Mouse (Mus musculus) common myeloid progenitor, adult 5-6 weeks (primary cell): ENCODE results near the gene Cabp2. TPM values are rescaled to one million over a fixed set of nuclear protein-coding genes. Genes with fewer than 3 reads are reported as not detected.

Experiments used
- ATAC-seq: replicated peaks from 2 replicates; pipeline ENCODE4 v1.8.0; 2016; ENCODE audit warnings: low read depth, mild to moderate bottlenecking, moderate TSS enrichment, inconsistent platforms; ENCODE audit not compliant: poor library complexity, severe bottlenecking
- total RNA-seq: library from RNA; stranded (forward); fragments of 200-1000, 187-1606 nt; gene quantifications from 2 replicates; pipeline ENCODE4 v1.2.3, GENCODE M21; 2017

Cabp2 gene
- total RNA-seq, 1 experiment from 2014 or later: not detected

DNA sequence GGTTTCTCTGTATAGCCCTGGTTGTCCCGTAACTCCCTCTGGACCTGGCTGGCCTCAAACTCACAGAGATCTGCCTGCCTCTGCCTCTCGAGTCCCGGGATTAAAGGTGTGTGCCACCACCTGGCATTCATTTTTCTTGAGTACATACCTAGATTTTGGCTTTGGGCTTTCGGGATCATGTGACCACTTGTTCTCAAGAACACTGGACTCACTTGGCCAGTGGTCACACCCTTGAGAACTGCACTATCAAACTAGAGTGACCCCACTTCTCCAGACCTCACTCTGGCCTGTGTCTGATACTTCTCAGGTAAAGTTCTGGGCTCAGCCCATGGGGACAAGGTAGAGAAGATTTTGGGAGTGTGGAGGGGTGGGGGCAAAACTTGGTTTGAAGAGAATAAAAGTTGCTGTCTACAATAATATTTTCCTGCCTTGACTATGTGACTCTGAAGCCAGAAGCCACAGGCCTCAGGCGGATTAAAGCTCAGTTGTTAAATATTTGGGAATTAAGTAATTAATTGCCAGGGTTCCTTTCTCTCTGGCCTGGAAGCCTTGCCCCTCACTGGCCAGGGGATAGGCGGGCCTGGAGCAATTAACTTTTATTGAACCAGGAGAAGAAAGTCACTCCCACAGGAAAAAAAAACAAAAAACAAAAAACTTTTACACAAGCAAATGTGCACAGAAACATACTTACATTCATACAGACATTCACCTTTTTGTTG is 8.5 kb upstream of the Cabp2 start:
- no peak for ATAC-seq

DNA sequence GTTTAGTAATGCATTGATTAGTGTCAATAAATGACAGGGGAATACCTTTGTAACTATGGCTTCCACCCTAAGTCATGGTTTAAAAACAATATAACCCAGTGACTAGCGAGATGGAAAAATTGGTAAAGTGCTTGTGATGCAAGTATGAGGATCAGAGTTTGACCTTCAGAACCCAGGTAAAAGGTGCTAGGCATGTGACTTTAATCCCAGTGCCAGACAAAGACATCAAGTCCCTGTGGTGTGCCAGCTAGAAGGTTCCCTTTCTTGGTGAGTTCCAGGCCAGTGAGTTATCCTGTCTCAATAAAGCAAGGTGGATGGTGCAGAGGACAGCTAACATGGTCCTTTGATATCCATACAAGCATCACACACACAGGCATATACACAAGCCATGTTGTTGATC is 5.8 kb upstream of the Cabp2 start:
- ATAC-seq: no peak

DNA sequence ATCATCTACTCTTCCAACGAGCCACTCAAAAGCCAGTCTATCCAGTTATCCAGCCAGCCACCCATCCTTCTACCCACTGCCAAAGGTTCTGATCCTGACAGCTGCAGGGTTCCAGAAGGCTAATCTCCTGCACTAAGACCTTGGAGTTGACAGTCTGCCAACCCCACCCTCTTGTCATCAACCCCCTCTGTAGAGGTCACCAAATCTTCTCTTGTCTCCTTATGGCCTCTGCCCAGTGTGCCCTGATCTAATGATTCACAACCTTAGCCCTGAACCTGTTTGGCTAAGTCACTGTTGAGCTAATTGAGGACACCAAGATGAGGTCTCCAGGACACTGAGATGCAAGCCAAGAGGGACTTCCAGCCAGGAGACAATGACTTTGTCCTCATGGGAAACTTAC is 1.8 kb upstream of the Cabp2 start:
- no peak for ATAC-seq

GRCm38 (mm10) chr19:4080511-4081009 is 818 bp upstream of the Cabp2 start:
- no peak; the same call in 1 of the 2 replicates for ATAC-seq

DNA sequence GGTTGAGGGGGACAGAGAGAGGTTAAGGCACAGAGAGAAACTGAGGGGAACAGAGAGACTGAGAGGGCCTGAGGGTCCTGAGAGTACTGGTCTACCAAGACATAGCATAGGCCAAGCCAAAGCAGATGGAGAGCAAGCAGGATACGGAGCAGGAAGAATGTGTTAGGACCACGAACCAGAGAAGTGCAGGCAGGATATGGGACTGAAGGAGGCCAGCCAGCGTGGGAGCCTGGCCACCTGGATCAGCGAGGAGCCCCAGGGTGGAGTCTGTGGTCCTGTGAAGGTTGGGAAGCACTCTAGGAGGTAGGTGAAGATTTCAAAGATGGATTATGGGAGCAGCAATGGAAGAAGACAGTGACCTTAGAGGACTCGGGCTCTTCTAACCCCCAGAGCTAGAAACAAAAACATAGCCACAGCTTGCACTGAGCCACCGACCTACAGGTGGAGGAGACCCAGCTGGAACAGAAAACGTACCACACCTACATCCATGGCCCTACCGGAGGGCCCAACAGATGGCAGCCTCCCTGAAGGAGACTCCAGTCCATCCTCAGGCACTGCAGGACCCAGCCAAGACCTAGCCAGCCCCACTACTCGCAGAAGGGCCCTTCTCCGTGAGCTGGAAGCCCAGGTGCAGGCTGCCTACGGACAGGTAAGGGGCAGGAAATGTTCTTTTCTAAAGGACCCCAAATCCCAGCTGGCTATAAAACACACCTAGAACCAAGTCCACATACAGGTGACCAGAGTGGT is 1.0 kb downstream of the Cabp2 start:
- no peak for ATAC-seq

- no peak for ATAC-seq
Measured at GRCm38 (mm10) chr19:4083316-4083715, 1.9 kb downstream of the Cabp2 start.

DNA sequence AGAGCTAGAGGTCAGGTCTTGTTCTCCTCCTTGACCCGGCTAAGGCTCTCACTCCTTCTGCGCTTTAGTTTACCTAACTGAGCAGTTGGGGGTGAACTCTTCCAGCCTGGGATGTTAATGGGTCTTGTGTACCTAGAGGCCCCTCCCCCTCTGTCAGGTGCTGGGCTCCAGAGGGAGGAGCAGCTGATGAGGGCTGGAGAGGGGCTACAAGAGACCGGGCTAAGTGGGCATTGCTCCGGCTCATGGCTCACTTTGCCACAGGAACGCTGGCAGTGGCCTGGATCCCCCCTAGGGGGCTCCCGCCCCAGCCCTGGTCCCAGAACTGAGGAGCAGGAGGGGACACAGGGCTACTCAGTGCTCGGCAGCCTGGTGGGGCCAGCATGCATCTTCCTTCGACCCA is 2.4 kb downstream of the Cabp2 start:
- ATAC-seq: no peak

- no peak for ATAC-seq
Measured at GRCm38 (mm10) chr19:4084984-4085383, 3.6 kb downstream of the Cabp2 start.

- no peak for ATAC-seq
Measured at GRCm38 (mm10) chr19:4086156-4086555, 4.8 kb downstream of the Cabp2 start.

DNA sequence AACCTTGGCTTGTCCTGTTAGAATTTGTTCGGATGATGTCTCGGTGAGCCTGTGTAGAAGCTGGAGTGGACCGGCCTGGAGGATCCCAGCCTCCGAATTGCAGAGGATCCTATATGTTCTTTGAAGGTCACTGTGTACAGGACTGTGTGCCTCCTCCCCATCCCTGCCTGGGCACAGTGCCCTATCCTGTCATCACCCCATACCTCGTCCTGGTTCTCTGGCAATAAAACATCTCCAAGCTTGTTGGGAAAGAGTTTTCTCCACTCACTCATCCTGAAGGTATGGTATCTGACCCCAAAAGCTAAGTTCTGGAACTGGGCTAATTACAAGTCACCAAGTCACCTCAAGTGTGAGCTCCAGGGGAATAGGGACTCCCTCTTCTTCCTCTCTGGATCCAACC is 5.7 kb downstream of the Cabp2 start:
- no peak for ATAC-seq

- ATAC-seq: no peak
Measured at GRCm38 (mm10) chr19:4088146-4088545, 6.8 kb downstream of the Cabp2 start.

DNA sequence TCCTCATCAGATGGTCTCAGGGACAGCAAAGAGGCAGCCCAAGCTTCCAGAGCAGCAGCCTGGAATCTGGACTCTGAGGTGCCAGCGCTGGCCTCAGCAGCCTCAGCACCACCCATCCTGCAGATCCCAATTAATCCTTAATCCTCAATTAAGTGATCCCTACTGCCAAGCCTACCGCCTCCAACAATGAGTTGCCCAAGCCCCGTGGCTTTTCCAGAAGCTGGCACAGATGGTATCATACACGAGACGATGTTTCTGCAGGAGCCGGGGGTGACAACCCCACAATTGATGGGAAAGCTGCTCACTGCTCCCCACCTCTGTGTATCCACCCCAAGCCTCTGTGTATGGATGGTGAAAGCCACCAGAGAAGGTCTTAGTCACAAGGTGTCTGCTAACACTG is 7.8 kb downstream of the Cabp2 start:
- ATAC-seq: no peak

DNA sequence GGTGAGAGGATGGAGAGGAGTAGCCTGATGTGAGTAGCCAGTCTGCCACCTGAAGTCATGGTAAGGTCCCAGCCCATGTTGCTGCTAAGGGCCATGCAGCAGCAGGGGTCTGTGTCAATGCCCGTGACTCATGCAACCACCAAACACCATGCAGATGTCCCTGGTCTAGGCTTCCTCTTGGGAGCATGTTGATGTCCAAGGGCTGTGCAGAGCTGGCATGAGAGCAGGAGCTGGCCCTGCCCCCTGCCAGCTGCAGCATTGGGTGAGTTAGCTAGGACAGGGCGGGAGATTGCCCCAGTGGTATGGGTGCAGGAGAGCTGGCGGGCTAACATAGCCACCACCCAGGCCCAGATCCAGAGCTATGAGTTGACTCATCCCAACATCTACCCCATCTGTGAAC is 9.1 kb downstream of the Cabp2 start:
- ATAC-seq: no peak

- no peak for ATAC-seq
Measured at GRCm38 (mm10) chr19:4091383-4091782, 10.0 kb downstream of the Cabp2 start.

GRCm38 (mm10) chr19:4092750-4093149 is 11.4 kb downstream of the Cabp2 start:
- no peak for ATAC-seq

GRCm38 (mm10) chr19:4093772-4094171 is 12.4 kb downstream of the Cabp2 start:
- no peak for ATAC-seq

- ATAC-seq: no peak
Measured at GRCm38 (mm10) chr19:4094348-4094747, 13.0 kb downstream of the Cabp2 start.

DNA sequence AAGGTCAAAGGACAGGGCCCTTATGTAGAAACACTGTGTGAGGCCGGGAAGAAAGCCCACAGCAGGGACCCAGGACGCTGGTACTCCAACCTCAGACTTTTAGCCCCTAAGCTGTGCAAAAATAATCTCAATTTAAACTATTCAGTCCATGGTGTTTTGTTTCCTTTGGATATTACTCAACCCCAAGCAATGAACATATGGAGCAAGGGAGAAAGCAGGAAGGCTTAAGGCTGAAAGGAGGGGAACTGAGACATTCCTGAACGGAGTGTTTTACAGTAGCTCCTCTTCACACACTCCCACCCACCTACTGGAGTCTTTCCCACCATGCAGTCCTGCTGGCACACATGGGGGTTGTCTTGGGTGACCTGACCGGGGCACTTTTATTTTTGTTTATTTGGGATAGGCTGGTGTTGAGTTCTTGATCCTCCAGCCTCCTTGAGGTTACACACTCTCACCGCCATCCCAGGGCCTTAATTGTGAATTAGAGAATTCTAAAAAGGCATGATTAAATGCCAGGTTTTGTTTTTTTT is 13.5 kb downstream of the Cabp2 start:
- no peak for ATAC-seq

- ATAC-seq: no peak
Measured at GRCm38 (mm10) chr19:4095802-4096201, 14.4 kb downstream of the Cabp2 start.

DNA sequence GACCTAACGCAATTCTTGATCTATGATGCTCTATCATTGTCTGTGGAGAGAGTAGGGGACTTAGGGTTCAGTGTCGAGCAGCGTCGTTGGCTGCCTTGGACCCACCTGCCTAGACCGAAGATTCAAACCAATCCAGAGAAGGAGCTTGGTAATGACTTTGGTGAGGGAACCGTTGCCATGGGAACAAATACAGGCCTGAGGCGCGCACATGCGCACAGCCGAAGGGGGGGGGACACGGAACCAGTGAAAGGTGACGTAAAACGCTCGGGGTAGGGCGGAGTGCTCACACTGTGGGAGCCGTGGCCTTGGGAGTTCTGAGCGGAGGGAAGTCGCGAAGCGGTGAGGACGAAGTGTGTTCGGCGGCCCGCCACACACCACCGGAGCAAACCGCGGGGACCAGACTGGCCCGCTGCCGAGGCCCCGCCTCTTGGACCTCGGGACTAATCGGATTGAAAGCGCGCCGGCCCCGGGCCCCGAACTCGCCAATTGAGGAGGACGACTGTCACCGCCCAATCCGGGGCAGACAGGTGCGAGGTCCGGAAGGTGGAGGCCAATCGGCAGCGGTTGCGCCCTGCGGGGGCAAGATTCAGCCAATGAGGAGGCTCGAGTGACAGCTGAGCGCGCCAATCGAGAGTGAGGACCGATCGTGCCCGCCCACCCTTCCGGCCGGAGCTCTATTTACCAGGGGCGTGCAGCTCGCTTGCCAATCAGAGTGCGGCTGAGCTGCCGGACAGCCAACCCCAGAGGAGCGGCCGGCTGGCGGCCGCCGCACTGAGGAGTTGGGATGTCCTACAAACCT is 15.5 kb downstream of the Cabp2 start, which contains the start of gene Cdk2ap2:
Gene Cdk2ap2 (plus strand): TSS at position 541 of the 799 bp plus-strand sequence.
- peak; percentile 81 for ATAC-seq
